In the genomic region with DNA sequence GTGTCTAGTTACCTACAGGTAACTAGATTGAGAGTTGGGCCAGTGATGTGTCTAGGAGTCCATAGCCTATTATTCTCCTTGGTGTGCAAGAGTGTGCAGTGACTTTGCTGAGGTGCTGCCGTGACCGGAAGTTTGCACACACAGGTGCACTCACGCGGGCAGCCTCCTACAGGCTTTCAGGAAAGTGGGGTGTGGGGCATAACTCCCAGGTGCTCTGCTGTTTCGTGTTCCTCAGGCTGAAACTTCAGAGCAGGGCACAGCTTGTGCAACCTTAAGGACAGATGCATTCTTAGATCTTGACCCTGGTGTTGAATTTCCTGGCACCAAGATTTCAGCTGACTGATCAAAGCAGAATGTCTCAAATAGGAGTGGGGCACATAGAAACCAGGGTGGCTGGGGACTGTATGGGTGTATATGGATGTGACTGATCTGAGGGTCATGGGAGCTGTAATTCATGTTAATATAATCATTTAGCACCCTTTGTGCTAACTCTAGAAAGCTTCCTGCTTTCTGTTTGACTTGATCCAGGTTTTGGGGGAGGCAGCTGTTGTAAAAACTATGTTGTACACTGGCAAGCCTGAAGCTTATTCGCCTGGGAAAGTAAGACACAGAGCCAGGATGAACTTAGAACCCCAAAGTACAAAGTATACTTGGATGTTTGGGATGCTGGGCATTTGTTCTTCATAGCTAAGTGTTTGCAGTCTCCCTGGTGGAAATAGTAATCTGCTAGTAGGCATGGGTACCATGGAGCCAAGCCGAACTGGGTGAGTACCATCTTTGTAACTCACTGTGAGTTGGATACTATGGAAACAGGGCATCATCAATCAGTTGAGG, we compare ENCODE assay signal across 14 mouse cellular contexts.
DNase-seq lines count a peak whose midpoint lies in the region; ATAC-seq and TF ChIP-seq lines count a peak whose summit lies in the region.
"Had no signal": no experiment of that assay in that cellular context is flagged by ENCODE, and none has a peak within 500 bp of the region (broad histone marks: within the 10 kb centered on the region; RNA-seq: fewer than 3 reads in every experiment).

No protein-coding gene starts in this region.

- H3K27me3 ChIP-seq in kidney, adult 2 months (replicated peaks; ENCODE audit: control insufficient read depth, insufficient read depth, low read length): no peaks in the 10 kb centered on the region
- H3K27me3 ChIP-seq in G1E (ENCODE audit: insufficient read depth, low read length): no peaks in the 10 kb centered on the region
- no peaks in the 10 kb centered on the region for H3K27me3 ChIP-seq in liver, embryonic 12.5 days (replicated peaks)
- no peaks in the 10 kb centered on the region for H3K27me3 ChIP-seq in midbrain, embryonic 13.5 days
- H3K27me3 ChIP-seq: forebrain, embryonic 13.5 days; limb, embryonic 13.5 days had no signal

- peak overlapping the region; percentile 75 for H3K4me2 ChIP-seq in liver, embryonic 12.5 days
- no peak overlapping the region for H3K4me2 ChIP-seq in midbrain, embryonic 13.5 days (replicated peaks)
- H3K4me2 ChIP-seq: forebrain, embryonic 13.5 days; limb, embryonic 13.5 days had no signal

- H3K4me1 ChIP-seq in kidney, adult 2 months (ENCODE audit: control insufficient read depth, insufficient read depth, low read length): peaks cover 4% of the 10 kb centered on the region; the same call in 1 of the 2 replicates
- peaks cover 85% of the 10 kb centered on the region for H3K4me1 ChIP-seq in G1E (ENCODE audit: insufficient read depth, low read depth, low read length)
- peaks cover 95% of the 10 kb centered on the region for H3K4me1 ChIP-seq in liver, embryonic 12.5 days
- H3K4me1 ChIP-seq in midbrain, embryonic 13.5 days (replicated peaks): no peaks in the 10 kb centered on the region

- peak; percentile 68 for DNase-seq in kidney, adult 2 months
- DNase-seq in kidney, postnatal 25 days: no peak
- DNase-seq in G1E (ENCODE audit: low spot score): no peak
- DNase-seq in thymus, postnatal 14 days: peak; percentile 50
- DNase-seq in adrenal gland, postnatal 14 days: no peak
- DNase-seq: adrenal gland, postnatal 10 days; cerebellum, adult 9-10 months; embryo, embryonic 11 days; lung, postnatal 10 days had no signal

- H3K9ac ChIP-seq in liver, embryonic 12.5 days: peak overlapping the region; percentile 37
- H3K9ac ChIP-seq in midbrain, embryonic 13.5 days (replicated peaks): no peak overlapping the region
- H3K9ac ChIP-seq: forebrain, embryonic 13.5 days; limb, embryonic 13.5 days had no signal

- 49% methylated on average over 7 of the region's 7 CpGs for whole genome bisulfite sequencing in kidney, adult 2 months
- WGBS in liver, embryonic 12.5 days (ENCODE audit: insufficient replicate concordance): 80% methylated on average over 7 of the region's 7 CpGs
- WGBS in midbrain, embryonic 13.5 days: 90% methylated on average over 7 of the region's 7 CpGs

- H3K4me3 ChIP-seq in kidney, adult 2 months (ENCODE audit: insufficient read depth, low read depth, low read length): no peak overlapping the region
- peak overlapping the region; percentile 41; the same call in 1 of the 2 replicates for H3K4me3 ChIP-seq in G1E (ENCODE audit: low read depth, low read length)
- H3K4me3 ChIP-seq in liver, embryonic 12.5 days: no peak overlapping the region
- H3K4me3 ChIP-seq in midbrain, embryonic 13.5 days (replicated peaks): no peak overlapping the region
- H3K4me3 ChIP-seq: forebrain, embryonic 13.5 days; limb, embryonic 13.5 days had no signal

- 0 out of 2 replicates have a peak overlapping the region, but pooled peaks have one; percentile 17 for H3K27ac ChIP-seq in kidney, adult 2 months (ENCODE audit: insufficient read depth, low read depth, low read length)
- peak overlapping the region; percentile 90 for H3K27ac ChIP-seq in liver, embryonic 12.5 days
- H3K27ac ChIP-seq in midbrain, embryonic 13.5 days: no peak overlapping the region
- H3K27ac ChIP-seq: forebrain, embryonic 13.5 days; limb, embryonic 13.5 days had no signal

- no peaks in the 10 kb centered on the region for H3K36me3 ChIP-seq in kidney, adult 2 months (ENCODE audit: control insufficient read depth, insufficient read depth, low read length)
- H3K36me3 ChIP-seq in G1E (replicated peaks): peaks cover 6% of the 10 kb centered on the region
- peaks cover 7% of the 10 kb centered on the region; the same call in 1 of the 2 replicates for H3K36me3 ChIP-seq in liver, embryonic 12.5 days
- no peaks in the 10 kb centered on the region for H3K36me3 ChIP-seq in midbrain, embryonic 13.5 days
- H3K36me3 ChIP-seq: limb, embryonic 13.5 days had no signal

- TF ChIP-seq CTCF in kidney, adult 2 months (conservative IDR thresholded peaks at IDR 0.05; ENCODE audit: insufficient read depth, insufficient read length, low read depth, low read length): no peak
- no peak for TF ChIP-seq CTCF in G1E (IDR thresholded peaks at IDR 0.05; ENCODE audit: low read depth, low read length)

- TF ChIP-seq POLR2A in kidney, adult 2 months (IDR thresholded peaks at IDR 0.05; ENCODE audit: low read depth, low read length): no peak

- H3K9me3 ChIP-seq in G1E (replicated peaks): no peaks in the 10 kb centered on the region
- no peaks in the 10 kb centered on the region for H3K9me3 ChIP-seq in liver, embryonic 12.5 days (replicated peaks)
- no peaks in the 10 kb centered on the region for H3K9me3 ChIP-seq in midbrain, embryonic 13.5 days
- H3K9me3 ChIP-seq: forebrain, embryonic 13.5 days; limb, embryonic 13.5 days had no signal

- ATAC-seq in G1E (ENCODE audit: extremely low read depth, insufficient number of reproducible peaks, low FRiP score, poor library complexity, severe bottlenecking): no peak
- ATAC-seq in liver, embryonic 12.5 days: no peak
- ATAC-seq in midbrain, embryonic 13.5 days: no peak
- ATAC-seq: forebrain, embryonic 13.5 days; hindbrain, embryonic 16.5 days had no signal

Comparison
In these comparisons a context has a peak if more than half of its experiments do, and no peak if none do; other contexts are left out.
1. DNase-seq: peak in kidney, adult 2 months (single experiment) and thymus, postnatal 14 days (single experiment); none in kidney, postnatal 25 days (0 of 2), G1E (single experiment) and adrenal gland, postnatal 14 days (single experiment).